Mouse (Mus musculus) heart, adult 2 months (tissue): ENCODE data around the gene Agps.

ENCODE experiments used
- CTCF ChIP-seq: fragments of 200-600 bp; IDR thresholded peaks from 2 replicates; pipeline ENCODE4 v1.8.1; 2022; ENCODE audit warnings: antibody characterized with exemption, mild to moderate bottlenecking, moderate library complexity
- EP300 ChIP-seq: fragments of 200-500 bp; IDR thresholded peaks from 2 replicates; pipeline ENCODE4 v1.6.1; 2011; ENCODE audit warnings: low read depth, low read length, control low read depth; ENCODE audit not compliant: insufficient read depth
- POLR2A ChIP-seq: fragments of 200-500 bp; IDR thresholded peaks from 2 replicates; pipeline ENCODE4 v1.6.1; 2011; ENCODE audit warnings: mild to moderate bottlenecking, low read depth, low read length, control low read depth; ENCODE audit not compliant: insufficient read depth

GRCm38 (mm10) chr2:75923807-75924340 is 91.9 kb downstream of the Agps start:
- TF ChIP-seq CTCF (no peak), POLR2A (no peak), EP300 (no peak)
